Mouse (Mus musculus) bone marrow macrophage, adult 2 months (primary cell): Measurements from ENCODE around the gene Kif11.

ENCODE experiments used
- CTCF ChIP-seq: IDR thresholded peaks from 2 replicates; pipeline ENCODE4 v1.5.1; 2012; ENCODE audit warnings: low read depth, mild to moderate bottlenecking, low read length, moderate library complexity
- POLR2A ChIP-seq: IDR thresholded peaks from 2 replicates; pipeline ENCODE4 v1.6.1; 2012; ENCODE audit warnings: mild to moderate bottlenecking, low read depth, low read length, borderline replicate concordance

DNA sequence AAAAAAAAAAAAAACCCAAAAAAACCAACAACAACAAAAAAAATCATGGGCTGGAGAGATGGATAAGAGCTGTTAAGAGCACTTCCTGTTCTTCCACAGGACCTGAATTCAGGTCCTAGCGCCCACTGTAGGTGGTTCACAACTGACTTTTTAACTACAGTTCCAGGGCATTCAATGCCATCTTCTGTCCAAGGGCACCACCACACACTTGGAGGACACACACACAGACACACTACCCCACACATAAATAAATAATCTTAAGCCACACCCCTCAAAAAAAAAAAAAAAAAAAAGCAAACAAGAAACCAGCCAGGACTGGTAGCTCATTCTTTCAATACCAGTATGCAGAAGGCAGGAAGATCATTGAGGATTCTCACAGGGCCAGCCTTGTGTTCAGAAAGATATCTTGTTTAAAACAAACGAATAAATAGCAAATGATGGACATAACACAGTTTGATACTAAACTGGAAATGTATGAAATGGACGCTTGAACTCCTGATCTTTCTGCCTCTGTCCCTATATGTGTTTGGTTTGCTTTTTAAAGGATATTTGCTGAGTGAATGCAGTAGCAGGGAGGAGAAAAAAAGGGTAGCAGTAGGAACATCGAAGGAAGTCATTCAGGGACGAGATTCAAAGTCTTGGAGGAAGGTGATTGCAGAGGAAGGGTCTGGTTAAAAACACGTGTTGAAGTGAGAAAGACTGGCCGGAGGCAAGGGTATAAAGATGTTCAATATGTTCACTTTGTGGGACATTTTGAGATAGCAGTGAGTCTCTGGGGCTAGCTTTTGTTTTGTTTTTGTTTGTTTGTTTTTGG is 1.1 kb upstream of the Kif11 start:
- TF ChIP-seq CTCF, result no peak
- TF ChIP-seq POLR2A, result no peak
